Comparison of ENCODE assay signal across 8 mouse cellular contexts in the genomic region with DNA sequence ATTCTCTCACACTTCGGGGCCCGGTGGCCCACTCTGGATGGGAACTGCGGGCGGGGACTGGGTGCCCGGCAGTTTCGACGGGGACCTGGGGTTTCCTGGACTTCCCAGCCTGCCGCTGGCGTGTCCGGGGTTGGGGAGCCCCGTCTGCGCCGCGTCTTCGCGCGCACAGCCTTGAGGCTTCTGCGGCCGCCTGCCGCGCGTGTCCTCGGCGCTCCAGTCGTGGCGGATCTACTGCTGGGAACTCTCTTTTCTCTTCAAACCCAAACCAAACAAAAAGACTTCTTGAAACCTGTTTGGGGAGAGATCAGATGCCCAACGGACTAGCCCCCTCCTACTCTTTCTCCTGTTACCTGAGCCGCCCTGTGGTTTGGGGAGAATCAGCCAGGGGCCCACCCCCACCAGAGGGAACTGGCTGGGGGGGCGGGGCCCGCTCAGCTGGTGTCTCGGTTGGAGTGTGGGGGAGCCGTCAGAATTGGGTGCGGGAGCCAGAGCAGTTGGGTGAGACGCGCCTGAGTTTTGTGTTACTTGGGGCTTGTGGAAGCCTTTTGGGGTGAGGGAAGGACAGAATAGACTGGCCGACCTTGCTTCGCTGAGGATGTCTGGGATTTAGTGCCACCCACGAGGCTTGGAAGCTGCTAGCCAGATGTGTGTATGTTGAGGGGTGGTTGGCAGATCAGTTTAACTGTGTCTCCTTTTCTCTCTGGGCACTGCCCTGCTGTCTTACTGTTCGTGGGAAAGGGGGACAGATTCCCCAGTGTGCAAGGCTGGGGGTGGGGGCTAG. TPM values are rescaled to one million over a fixed set of nuclear protein-coding genes. Genes with fewer than 3 reads are reported as not detected.
A peak's percentile ranks its signal among the peaks of the same experiment; 100 is the strongest.
DNase-seq lines count a peak whose midpoint lies in the region; ATAC-seq and TF ChIP-seq lines count a peak whose summit lies in the region.

No protein-coding gene starts in this region.

- H3K4me2 ChIP-seq in embryonic facial prominence, embryonic 14.5 days (ENCODE audit: low read depth, low read length), result peak overlapping the region; percentile 84
- H3K4me2 ChIP-seq in hindbrain, embryonic 14.5 days (replicated peaks), result peak overlapping the region; percentile 83
- peak overlapping the region; percentile 73 for H3K4me2 ChIP-seq in liver, embryonic 14.5 days (ENCODE audit: low read depth)
- H3K4me2 ChIP-seq in neural tube, embryonic 13.5 days, result peak overlapping the region; percentile 87

- peak overlapping the region; percentile 90 for H3ac ChIP-seq in C2C12 (ENCODE audit: control insufficient read depth, insufficient read length, low read depth)

- TF ChIP-seq CTCF in C2C12 (IDR thresholded peaks at IDR 0.05; ENCODE audit: control insufficient read depth, insufficient read depth, insufficient read length), result no peak
- no peak for TF ChIP-seq CTCF in liver, embryonic 14.5 days (IDR thresholded peaks at IDR 0.05; ENCODE audit: low read depth)

- H3K4me3 ChIP-seq in C2C12 (ENCODE audit: insufficient read depth, poor library complexity, severe bottlenecking), result peak overlapping the region; percentile 77
- H3K4me3 ChIP-seq in embryonic facial prominence, embryonic 14.5 days (ENCODE audit: low read depth, low read length), result peak overlapping the region; percentile 87
- peak overlapping the region; percentile 47 for H3K4me3 ChIP-seq in hindbrain, embryonic 14.5 days (replicated peaks; ENCODE audit: low read length)
- peak overlapping the region; percentile 59 to 66 for H3K4me3 ChIP-seq in liver, embryonic 14.5 days (ENCODE audit: insufficient read depth in 1 of 2, low read depth in 2 of 2, low read length in 2 of 2)
- H3K4me3 ChIP-seq in neural tube, embryonic 13.5 days, result peak overlapping the region; percentile 57

- peaks cover 72% of the 10 kb centered on the region for H3K79me2 ChIP-seq in C2C12 (ENCODE audit: control insufficient read depth, insufficient read depth)

- H3K9ac ChIP-seq in embryonic facial prominence, embryonic 14.5 days (ENCODE audit: low read depth, low read length), result peak overlapping the region; percentile 91
- H3K9ac ChIP-seq in hindbrain, embryonic 14.5 days, result peak overlapping the region; percentile 59
- peak overlapping the region; percentile 14; the same call in 1 of the 2 replicates for H3K9ac ChIP-seq in liver, embryonic 14.5 days (replicated peaks)
- H3K9ac ChIP-seq in neural tube, embryonic 13.5 days, result peak overlapping the region; percentile 71

- under 1% methylated on average over 31 of the region's 39 CpGs for WGBS in embryonic facial prominence, embryonic 14.5 days
- 1% methylated on average over 39 of the region's 39 CpGs for WGBS in hindbrain, embryonic 14.5 days
- 1% methylated on average over 39 of the region's 39 CpGs for WGBS in liver, embryonic 14.5 days (ENCODE audit: insufficient replicate concordance)
- WGBS in neural tube, embryonic 13.5 days, result under 1% methylated on average over 39 of the region's 39 CpGs

- H3K27ac ChIP-seq in embryonic facial prominence, embryonic 14.5 days (replicated peaks; ENCODE audit: low read depth, low read length), result peak overlapping the region; percentile 98
- peak overlapping the region; percentile 10; the same call in 1 of the 2 replicates for H3K27ac ChIP-seq in hindbrain, embryonic 14.5 days
- H3K27ac ChIP-seq in liver, embryonic 14.5 days, result no peak overlapping the region
- H3K27ac ChIP-seq in neural tube, embryonic 13.5 days (replicated peaks), result peak overlapping the region; percentile 74

- H3K9me3 ChIP-seq in embryonic facial prominence, embryonic 14.5 days (ENCODE audit: control insufficient read depth, low read length), result no peaks in the 10 kb centered on the region
- no peaks in the 10 kb centered on the region for H3K9me3 ChIP-seq in hindbrain, embryonic 14.5 days (ENCODE audit: control insufficient read depth, low read length)
- no peaks in the 10 kb centered on the region for H3K9me3 ChIP-seq in liver, embryonic 14.5 days (ENCODE audit: control insufficient read depth, low read length)
- no peaks in the 10 kb centered on the region for H3K9me3 ChIP-seq in neural tube, embryonic 13.5 days

- TF ChIP-seq EP300 in liver, embryonic 14.5 days (IDR thresholded peaks at IDR 0.05; ENCODE audit: low read depth), result no peak

- DNase-seq in CD4-positive, CD25-positive, alpha-beta regulatory T cell, adult 2 months (ENCODE audit: low read depth, low spot score), result peak; percentile 82
- peak; percentile 92 for DNase-seq in embryonic facial prominence, embryonic 14.5 days (ENCODE audit: low spot score)
- no peak for DNase-seq in hindbrain, embryonic 14.5 days (ENCODE audit: low spot score)
- no peak for DNase-seq in liver, embryonic 14.5 days (ENCODE audit: low read depth in 3 of 3, low spot score in 3 of 3)
- DNase-seq in right cerebral cortex, adult 18-20 months, result no peak

- H3K27me3 ChIP-seq in C2C12 (ENCODE audit: control insufficient read depth, insufficient read depth, insufficient read length), result no peaks in the 10 kb centered on the region
- H3K27me3 ChIP-seq in embryonic facial prominence, embryonic 14.5 days (replicated peaks; ENCODE audit: control insufficient read depth, insufficient read depth, low read length), result no peaks in the 10 kb centered on the region
- no peaks in the 10 kb centered on the region for H3K27me3 ChIP-seq in hindbrain, embryonic 14.5 days (ENCODE audit: control insufficient read depth, insufficient read depth, low read length)
- peaks cover 44% of the 10 kb centered on the region for H3K27me3 ChIP-seq in liver, embryonic 14.5 days (ENCODE audit: control insufficient read depth, insufficient read depth, low read length)
- H3K27me3 ChIP-seq in neural tube, embryonic 13.5 days, result no peaks in the 10 kb centered on the region

- no peak for ATAC-seq in CD4-positive, CD25-positive, alpha-beta regulatory T cell, adult 4 months
- ATAC-seq in embryonic facial prominence, embryonic 14.5 days (ENCODE audit: low read depth), result peak; percentile 23
- peak; percentile 10; the same call in 1 of the 2 replicates for ATAC-seq in hindbrain, embryonic 14.5 days (ENCODE audit: low FRiP score)
- peak; percentile 7; the same call in 1 of the 2 replicates for ATAC-seq in liver, embryonic 14.5 days (ENCODE audit: insufficient read depth)
- peak; percentile 7 for ATAC-seq in neural tube, embryonic 13.5 days (ENCODE audit: low read depth)

- H3K79me3 ChIP-seq in C2C12 (ENCODE audit: low read depth), result peaks cover 40% of the 10 kb centered on the region

- no peaks in the 10 kb centered on the region for H3K36me3 ChIP-seq in C2C12 (ENCODE audit: control insufficient read depth, insufficient read depth)
- H3K36me3 ChIP-seq in embryonic facial prominence, embryonic 14.5 days (ENCODE audit: control insufficient read depth, insufficient read depth, low read length), result peaks cover 4% of the 10 kb centered on the region; the same call in 1 of the 2 replicates
- no peaks in the 10 kb centered on the region for H3K36me3 ChIP-seq in hindbrain, embryonic 14.5 days (replicated peaks; ENCODE audit: control insufficient read depth, insufficient read depth)
- H3K36me3 ChIP-seq in liver, embryonic 14.5 days (replicated peaks; ENCODE audit: control insufficient read depth, insufficient read depth, low read depth), result no peaks in the 10 kb centered on the region
- H3K36me3 ChIP-seq in neural tube, embryonic 13.5 days, result no peaks in the 10 kb centered on the region

- H3K4me1 ChIP-seq in embryonic facial prominence, embryonic 14.5 days (ENCODE audit: control insufficient read depth, insufficient read depth, low read length), result peaks cover 78% of the 10 kb centered on the region
- H3K4me1 ChIP-seq in hindbrain, embryonic 14.5 days (replicated peaks; ENCODE audit: control insufficient read depth, insufficient read depth, low read length), result peaks cover 65% of the 10 kb centered on the region
- peaks cover 5 to 23% of the 10 kb centered on the region in 2 experiments; a peak in 3 of 4 replicates for H3K4me1 ChIP-seq in liver, embryonic 14.5 days (replicated peaks; ENCODE audit: control insufficient read depth in 2 of 2, insufficient read depth in 2 of 2, low read length in 1 of 2)
- peaks cover 76% of the 10 kb centered on the region for H3K4me1 ChIP-seq in neural tube, embryonic 13.5 days (replicated peaks)

TF ChIP-seq in C2C12, 6 proteins besides CTCF, POLR2A, EP300 and RAD21 (continues in another document):
- TF ChIP-seq FOSL1 (IDR thresholded peaks at IDR 0.05; ENCODE audit: insufficient read depth, low read length, poor library complexity, severe bottlenecking) (no peak), CEBPB (IDR thresholded peaks at IDR 0.05; ENCODE audit: low read depth) (no peak), USF1 (IDR thresholded peaks at IDR 0.05; ENCODE audit: low read depth) (no peak)

RNA-seq across cellular contexts. Expression of gene Rara, which starts 10.5 kb away (rescaled TPM):
- polyA plus RNA-seq in CD4-positive, CD25-positive, alpha-beta regulatory T cell, adult 4 months (2017; shearing (Covaris generic)), result 1 to 10 TPM; 8.6 to 8.9 TPM
- polyA plus RNA-seq in C2C12 (2012; fragmentation: generic; extraction: Trizol), result 31.9 TPM
- polyA plus RNA-seq in embryonic facial prominence, embryonic 14.5 days (2014; fragmentation: Nextera tagmentation; extraction: Ambion mirVana), result 46.4 and 50.3 TPM in 2 replicates
- 18.4 and 18.7 TPM in 2 replicates for polyA plus RNA-seq in hindbrain, embryonic 14.5 days (2014; fragmentation: Nextera tagmentation; extraction: Ambion mirVana)
- polyA plus RNA-seq in liver, embryonic 14.5 days (2012; rRNA removed), result 1.9 and 2.3 TPM in 2 replicates
- polyA plus RNA-seq in liver, embryonic 14.5 days (2014; fragmentation: Nextera tagmentation; extraction: Ambion mirVana), result 3.0 and 3.2 TPM in 2 replicates
- 24.0 and 26.7 TPM in 2 replicates for polyA plus RNA-seq in neural tube, embryonic 13.5 days (2015; fragmentation: Nextera tagmentation; extraction: Ambion mirVana)

RNA-seq across cellular contexts. Expression of gene Cdc6, which starts 30.5 kb away (rescaled TPM):
- 1 to 10 TPM; 4.1 to 8.5 TPM for polyA plus RNA-seq in CD4-positive, CD25-positive, alpha-beta regulatory T cell, adult 4 months (2017; shearing (Covaris generic))
- polyA plus RNA-seq in C2C12 (2012; fragmentation: generic; extraction: Trizol), result 24.1 TPM
- polyA plus RNA-seq in embryonic facial prominence, embryonic 14.5 days (2014; fragmentation: Nextera tagmentation; extraction: Ambion mirVana), result 22.7 and 23.0 TPM in 2 replicates
- polyA plus RNA-seq in hindbrain, embryonic 14.5 days (2014; fragmentation: Nextera tagmentation; extraction: Ambion mirVana), result 4.3 and 5.2 TPM in 2 replicates
- polyA plus RNA-seq in liver, embryonic 14.5 days (2012; rRNA removed), result 16.9 and 28.6 TPM in 2 replicates
- polyA plus RNA-seq in liver, embryonic 14.5 days (2014; fragmentation: Nextera tagmentation; extraction: Ambion mirVana), result 64.1 and 71.0 TPM in 2 replicates
- polyA plus RNA-seq in neural tube, embryonic 13.5 days (2015; fragmentation: Nextera tagmentation; extraction: Ambion mirVana), result 4.2 and 4.7 TPM in 2 replicates

RNA-seq across cellular contexts. Expression of gene Gjd3, which starts 44.7 kb away (rescaled TPM):
- not detected for polyA plus RNA-seq in CD4-positive, CD25-positive, alpha-beta regulatory T cell, adult 4 months (2017; shearing (Covaris generic))
- not detected for polyA plus RNA-seq in C2C12 (2012; fragmentation: generic; extraction: Trizol)
- polyA plus RNA-seq in embryonic facial prominence, embryonic 14.5 days (2014; fragmentation: Nextera tagmentation; extraction: Ambion mirVana), result 0.34 and 0.56 TPM in 2 replicates
- polyA plus RNA-seq in hindbrain, embryonic 14.5 days (2014; fragmentation: Nextera tagmentation; extraction: Ambion mirVana), result 0.60 and 1.4 TPM in 2 replicates
- not detected in 2 replicates for polyA plus RNA-seq in liver, embryonic 14.5 days (2012; rRNA removed)
- not detected in 2 replicates for polyA plus RNA-seq in liver, embryonic 14.5 days (2014; fragmentation: Nextera tagmentation; extraction: Ambion mirVana)
- polyA plus RNA-seq in neural tube, embryonic 13.5 days (2015; fragmentation: Nextera tagmentation; extraction: Ambion mirVana), result 1.4 and 1.5 TPM in 2 replicates

Comparison
In these comparisons a context has a peak if more than half of its experiments do, and no peak if none do; other contexts are left out.
1. DNase-seq: peak in CD4-positive, CD25-positive, alpha-beta regulatory T cell, adult 2 months (single experiment) and embryonic facial prominence, embryonic 14.5 days (single experiment); none in hindbrain, embryonic 14.5 days (single experiment), liver, embryonic 14.5 days (0 of 3) and right cerebral cortex, adult 18-20 months (single experiment).
2. H3K9ac ChIP-seq: peak in every context shown above with its lines; median percentile 91 in embryonic facial prominence, embryonic 14.5 days; 71 in neural tube, embryonic 13.5 days; 59 in hindbrain, embryonic 14.5 days; 14 in liver, embryonic 14.5 days.
3. Peak in every context shown above with its lines, with median percentiles within 50 percentile points of each other: H3K4me3 ChIP-seq and H3K4me2 ChIP-seq.